Mouse (Mus musculus): Measurements from ENCODE around the gene Fgfr2.

- no peak for TF ChIP-seq SRF (IDR thresholded peaks at IDR 0.05; ENCODE audit: control insufficient read depth, insufficient read length, low read depth)
- TF ChIP-seq POLR2A (IDR thresholded peaks at IDR 0.05; ENCODE audit: insufficient read length, low read depth) = no peak
- TF ChIP-seq E2F4 (IDR thresholded peaks at IDR 0.05; ENCODE audit: insufficient read depth) = no peak
- no peak for TF ChIP-seq TCF12 (IDR thresholded peaks at IDR 0.05; ENCODE audit: insufficient read depth, poor library complexity, severe bottlenecking)
- TF ChIP-seq USF1 (IDR thresholded peaks at IDR 0.05; ENCODE audit: low read depth) = no peak
- no peak for TF ChIP-seq MYOG (IDR thresholded peaks at IDR 0.05; ENCODE audit: control insufficient read depth in 1 of 3, insufficient read depth in 1 of 3, insufficient read length in 2 of 3, low read depth in 2 of 3)
- TF ChIP-seq CEBPB (IDR thresholded peaks at IDR 0.05; ENCODE audit: insufficient read depth, poor library complexity, severe bottlenecking) = no peak
- no peak for TF ChIP-seq MAX (IDR thresholded peaks at IDR 0.05; ENCODE audit: low read depth)
- no peak for TF ChIP-seq POLR2AphosphoS2 (IDR thresholded peaks at IDR 0.05; ENCODE audit: insufficient read length, low read depth)
- TF ChIP-seq MYOD1 (IDR thresholded peaks at IDR 0.05; ENCODE audit: control insufficient read depth in 1 of 3, insufficient read length in 2 of 3, low read depth in 2 of 3) = no peak
- no peak for TF ChIP-seq TCF3 (IDR thresholded peaks at IDR 0.05; ENCODE audit: insufficient read length, low read depth)
- no peak for TF ChIP-seq REST (IDR thresholded peaks at IDR 0.05; ENCODE audit: insufficient read depth, insufficient read length)
Measured at GRCm38 (mm10) chr7:132179049-132179448, 944.1 kb downstream of the Fgfr2 start.
